Mouse (Mus musculus) left cerebral cortex, postnatal 25 days (tissue): ENCODE measurements around the gene Szrd1. TPM values are rescaled to one million over a fixed set of nuclear protein-coding genes. Genes with fewer than 3 reads are reported as not detected.

Experiments used
- DNase-seq, 2 experiments: peaks; one replicate each; pipeline ENCODE4 v3.0.0; 2022; ENCODE audit warnings: low spot score in 2 of 2, mixed read lengths in 1 of 2
- intact Hi-C: fragments of 180-260 bp; cut with DNase I; formaldehyde crosslinking; loops from one replicate; pipeline ENCODE4 v1.15.1; 2025
- total RNA-seq, 2 experiments: library from RNA; stranded (reverse); gene quantifications; 2 replicates each; pipeline ENCODE4 v1.2.3; 2021

The Szrd1 gene
- total RNA-seq, 2 experiments from 2014 or later = 41.7 to 49.2 TPM

DNA sequence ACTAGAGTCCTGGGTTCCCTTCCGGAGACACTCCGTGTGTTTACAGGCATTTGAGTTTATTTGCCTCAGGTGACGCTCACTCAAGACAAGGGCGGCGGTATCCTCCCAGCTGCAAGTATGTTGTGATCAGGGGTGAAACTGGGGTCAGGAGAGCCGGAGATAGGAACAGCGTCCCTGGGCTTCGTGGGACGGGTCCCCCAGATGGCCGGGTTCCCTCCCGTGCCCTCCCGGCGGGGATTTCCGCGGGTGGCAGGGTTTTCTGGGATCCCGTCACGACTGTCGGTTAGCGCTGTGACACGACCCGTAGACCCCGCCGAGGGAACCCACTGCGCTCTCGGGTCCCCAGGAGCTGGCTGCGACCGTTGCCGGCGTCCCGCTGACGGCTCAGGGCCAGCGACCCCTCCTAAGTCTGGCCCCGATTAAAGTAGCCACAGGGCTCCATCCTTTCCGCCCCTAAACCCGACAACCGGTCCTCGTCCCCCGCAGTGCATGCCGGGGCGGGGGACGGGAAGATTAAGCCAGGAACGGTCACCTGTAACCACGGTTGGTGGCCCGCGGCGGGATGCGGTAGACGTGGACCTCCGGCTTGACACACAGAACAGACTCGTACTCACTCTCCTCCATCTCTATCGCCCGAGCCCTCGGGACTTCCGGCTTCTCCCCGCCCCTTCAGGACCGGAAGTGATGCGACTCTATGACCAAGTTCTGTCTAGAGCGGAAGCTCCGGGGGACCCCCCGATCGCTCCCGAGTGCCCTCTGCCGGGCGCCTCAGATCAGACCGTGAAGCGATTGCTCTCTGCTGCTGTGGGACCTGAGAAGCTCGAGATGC, 61.7 kb downstream of the Szrd1 start, which contains the start of gene Necap2:
Necap2 (minus strand) TSS at position 677 of the 829 bp plus-strand sequence.
- intact Hi-C loops = loop anchor here (2.0 to 10.0 kb wide), 2 partner anchors 43 to 373 kb away; partner anchors contain the start of gene Rcc2

DNA sequence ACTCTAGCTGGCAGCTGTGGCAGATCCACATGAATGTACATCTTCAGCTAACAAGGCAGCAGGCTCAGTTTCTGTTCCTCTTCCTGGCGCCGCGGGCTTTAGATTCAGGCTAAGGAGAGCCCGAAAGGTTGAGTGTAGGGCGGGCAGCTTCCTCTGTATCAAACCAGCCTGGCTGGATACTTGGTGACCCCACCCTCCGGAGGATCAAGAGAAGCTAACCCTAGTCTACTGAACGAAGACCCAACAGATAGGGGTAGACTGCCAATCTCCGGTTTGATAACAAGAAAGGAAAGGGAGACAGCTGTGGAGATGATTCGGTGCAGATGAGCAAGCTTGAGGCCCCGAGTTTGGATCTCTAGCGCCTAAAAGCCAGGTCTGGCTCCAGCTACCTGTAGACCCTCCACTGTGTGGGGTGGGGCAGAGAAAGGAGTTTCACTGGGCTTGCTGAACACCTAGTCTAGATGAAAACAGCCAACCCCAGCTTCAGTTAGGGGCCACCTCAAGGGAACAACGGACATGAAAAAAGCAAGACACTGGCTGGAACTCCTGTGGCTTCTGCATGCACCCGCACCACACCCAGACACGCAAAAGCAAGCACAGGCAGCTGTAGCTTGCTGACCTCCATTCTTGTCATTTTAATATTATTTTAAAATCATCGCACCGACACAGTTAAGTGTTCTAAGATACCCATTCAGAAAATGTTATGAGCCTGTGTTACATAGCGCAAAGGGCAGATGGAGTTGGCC, 62.6 kb downstream of the Szrd1 start:
- intact Hi-C loops = loop anchor here (10.0 kb wide), 1 partner anchor 372 kb away; the partner anchor contains the start of gene Rcc2
- peak in 1 of 2 experiments; percentile 37 for DNase-seq

More for the DNA sequence above, 61.7 kb downstream of the Szrd1 start, which contains the start of gene Necap2:
- peak; percentile 94 to 97 for DNase-seq

DNA sequence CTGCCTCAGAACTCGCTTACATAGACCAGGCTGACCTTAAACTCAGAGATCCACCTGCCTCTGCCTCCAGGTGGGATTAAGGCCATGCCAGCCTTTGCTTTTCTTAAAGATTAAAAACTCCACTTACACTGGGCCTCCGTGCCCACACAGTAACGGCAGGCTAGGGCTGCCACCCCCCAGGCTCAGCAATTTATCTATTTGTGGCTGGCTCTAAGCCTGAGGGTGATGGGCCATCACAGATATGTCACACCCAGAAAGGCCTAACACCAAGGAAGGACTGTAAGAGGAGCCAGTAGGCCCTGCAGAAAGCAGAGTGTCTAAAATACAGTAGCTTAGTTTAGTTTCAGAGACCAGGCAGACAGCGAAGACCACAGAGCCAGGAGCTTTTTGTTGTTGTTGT, 65.5 kb downstream of the Szrd1 start:
- DNase-seq = no peak
- intact Hi-C loops = loop anchor here (10.0 kb wide), 1 partner anchor 369 kb away; the partner anchor contains the start of gene Rcc2

DNA sequence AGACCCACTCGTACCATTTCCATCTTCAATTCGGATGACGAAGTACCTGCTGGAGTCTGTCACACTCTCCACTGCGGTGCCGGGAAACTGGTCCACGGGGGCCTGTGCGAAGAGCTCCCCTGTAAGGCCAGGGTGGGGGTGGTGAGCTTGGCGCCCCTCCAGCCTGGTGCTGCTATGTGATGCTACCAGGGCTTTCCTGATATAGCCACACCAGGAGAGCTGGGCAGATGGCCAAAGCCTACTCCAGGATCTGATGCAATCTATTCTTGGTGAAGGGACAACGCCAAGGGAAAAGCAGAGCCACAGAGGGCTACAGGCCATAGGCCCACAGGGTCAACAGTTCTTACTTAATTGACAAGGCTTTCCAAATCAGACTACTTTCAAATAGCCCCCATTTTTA, 65.9 kb downstream of the Szrd1 start:
- DNase-seq = peak; percentile 70 to 92
- intact Hi-C loops = loop anchor here (10.0 kb wide), 1 partner anchor 369 kb away; the partner anchor contains the start of gene Rcc2

DNA sequence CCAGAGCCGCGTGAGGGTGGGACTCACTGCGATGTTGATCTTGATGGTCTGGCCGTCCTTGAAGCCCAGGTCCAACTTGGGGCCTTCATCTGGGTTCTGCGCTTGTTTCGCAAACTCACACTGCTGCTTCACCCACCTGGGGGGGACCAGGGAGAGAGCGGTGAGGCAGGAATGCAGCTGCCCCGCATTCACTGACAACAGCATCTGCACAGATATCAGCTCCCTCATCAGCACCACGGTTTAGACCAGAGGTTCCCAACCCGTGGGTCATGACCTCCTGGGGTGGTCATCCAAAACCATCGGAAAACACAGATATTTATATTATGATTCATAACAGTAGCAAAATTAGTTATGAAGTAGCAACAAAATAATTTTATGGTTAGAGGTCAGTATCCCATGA, 67.1 kb downstream of the Szrd1 start:
- intact Hi-C loops = loop anchor here (10.0 kb wide), 1 partner anchor 368 kb away; the partner anchor contains the start of gene Rcc2
- DNase-seq = no peak

DNA sequence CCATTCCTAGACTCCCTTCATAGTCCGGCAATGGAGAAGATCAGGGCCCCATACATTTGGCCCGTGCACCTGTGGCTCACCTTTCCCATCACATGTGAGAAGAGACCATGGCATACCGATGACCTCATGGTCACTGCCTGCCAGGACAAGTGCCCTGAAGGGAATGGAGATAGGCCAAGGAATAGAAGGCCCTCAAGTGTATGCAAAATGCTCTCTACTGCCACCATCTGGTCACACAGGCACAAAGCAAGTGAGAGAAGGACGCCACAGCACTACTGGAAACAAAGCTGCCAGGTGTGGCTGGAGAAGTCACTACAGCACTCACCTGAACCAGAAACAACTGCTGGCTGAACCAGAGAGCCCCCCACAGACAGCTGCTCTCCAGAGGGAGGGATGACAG, 69.8 kb downstream of the Szrd1 start:
- intact Hi-C loops = loop anchor here (10.0 kb wide), 1 partner anchor 365 kb away; the partner anchor contains the start of gene Rcc2
- DNase-seq = peak in 1 of 2 experiments; percentile 45

DNA sequence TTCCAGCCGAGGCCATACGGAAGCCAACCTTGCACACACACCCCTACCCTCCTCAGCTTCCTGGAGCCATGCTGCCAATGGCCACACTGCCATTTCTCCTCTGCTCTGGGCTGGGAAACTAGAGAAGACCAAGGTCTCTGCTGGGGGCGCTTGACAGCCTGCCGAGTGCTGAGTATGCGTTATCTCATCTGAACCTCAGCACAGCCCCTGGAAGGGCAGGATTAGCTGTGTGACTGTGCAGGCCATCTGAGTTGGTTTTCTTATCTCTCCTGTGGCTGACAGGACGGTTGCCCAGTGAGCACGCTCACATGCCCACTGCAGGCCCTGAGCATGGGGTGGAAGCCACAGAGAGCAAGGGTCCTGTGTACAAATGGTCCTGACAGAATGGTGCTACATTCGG, 70.9 kb downstream of the Szrd1 start:
- intact Hi-C loops = no loop called here
- no peak for DNase-seq

DNA sequence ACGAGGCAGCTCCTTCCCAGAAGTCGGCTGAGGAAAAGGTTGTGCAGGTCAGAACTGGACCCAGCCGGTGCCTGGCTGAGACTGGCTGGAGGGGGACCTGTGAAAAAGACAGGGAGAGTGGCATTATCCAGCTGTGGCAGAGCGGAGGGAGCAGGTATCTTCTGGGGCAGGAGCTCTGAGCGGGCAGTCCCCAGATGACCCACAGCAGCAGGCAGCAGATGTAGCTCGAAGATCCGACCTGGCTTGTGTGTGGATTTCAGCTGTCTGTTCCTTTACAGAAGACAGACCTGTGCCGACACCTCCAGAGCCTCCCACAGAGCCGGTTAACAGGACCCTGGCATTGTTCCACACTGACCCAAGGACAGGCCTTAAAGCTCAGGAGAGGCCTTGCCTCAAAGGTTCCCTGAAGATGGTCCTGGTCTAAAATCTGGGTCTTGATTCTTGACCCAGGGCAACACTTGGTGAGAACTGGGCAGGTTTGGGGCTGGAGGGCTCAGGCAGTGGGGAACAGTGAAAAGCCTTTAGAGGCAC, 72.0 kb downstream of the Szrd1 start:
- intact Hi-C loops = no loop called here
- DNase-seq = no peak

DNA sequence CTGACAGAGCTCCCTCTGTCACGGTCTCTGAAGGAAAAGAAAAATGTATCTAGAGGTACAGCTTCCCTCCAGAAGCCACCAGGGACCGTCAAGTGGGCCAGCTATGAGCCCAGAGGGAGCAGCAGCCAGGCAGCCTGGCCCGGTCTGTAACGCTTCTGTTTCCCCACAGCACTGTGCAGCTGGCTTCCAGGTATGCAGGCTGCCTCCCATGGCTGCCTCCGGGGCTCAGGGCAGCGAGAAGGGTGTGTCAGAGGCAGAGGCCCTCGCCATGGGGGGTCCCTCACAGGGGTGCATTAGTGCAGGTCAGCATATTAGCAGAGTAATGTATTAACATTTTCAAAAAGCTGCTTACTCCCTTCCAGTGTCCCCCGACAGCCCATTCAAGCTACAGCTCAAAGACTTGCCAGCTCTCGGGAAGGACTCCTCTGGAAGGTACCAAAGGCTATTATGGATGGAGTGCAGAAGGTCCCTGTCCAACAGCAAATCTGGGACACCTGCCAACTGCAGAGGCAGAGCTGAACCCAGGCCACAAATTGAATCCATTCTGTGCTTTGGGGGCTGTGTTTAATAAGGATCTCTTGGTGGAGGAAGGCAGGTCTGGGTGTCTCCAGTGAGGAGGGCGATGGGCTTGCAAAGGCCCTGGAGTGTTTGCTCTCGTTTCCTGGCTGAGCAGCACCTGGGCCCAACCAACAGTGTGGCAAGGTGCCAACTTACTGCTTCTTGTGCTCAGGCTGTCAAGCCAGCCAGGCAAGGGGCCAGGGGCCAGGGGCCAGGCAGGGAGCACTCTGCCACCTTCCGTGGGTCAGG, 72.7 kb downstream of the Szrd1 start:
- intact Hi-C loops = no loop called here
- no peak for DNase-seq

DNA sequence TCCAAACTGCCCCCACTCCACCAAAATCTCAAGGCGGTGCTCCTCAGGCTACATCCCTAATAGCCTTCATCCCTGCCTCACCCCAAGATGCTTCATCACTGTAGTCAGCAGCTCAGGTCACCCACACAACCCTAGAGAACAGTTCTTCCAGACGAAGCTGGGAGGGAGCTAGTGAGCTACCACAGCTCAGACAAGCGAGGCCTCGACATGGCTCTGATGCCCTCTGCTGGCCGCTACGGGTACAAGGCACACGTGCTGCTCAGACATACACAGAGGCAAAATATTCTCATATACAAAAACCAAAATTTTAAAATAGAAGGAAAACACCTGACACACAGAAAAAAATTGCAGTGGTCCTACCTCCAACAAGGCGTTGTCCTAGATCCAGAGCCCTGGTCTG, 74.5 kb downstream of the Szrd1 start:
- intact Hi-C loops = loop anchor here (1.0 kb wide), 1 partner anchor 21 kb away; no protein-coding TSS in a partner anchor
- DNase-seq = peak; percentile 82 to 89

DNA sequence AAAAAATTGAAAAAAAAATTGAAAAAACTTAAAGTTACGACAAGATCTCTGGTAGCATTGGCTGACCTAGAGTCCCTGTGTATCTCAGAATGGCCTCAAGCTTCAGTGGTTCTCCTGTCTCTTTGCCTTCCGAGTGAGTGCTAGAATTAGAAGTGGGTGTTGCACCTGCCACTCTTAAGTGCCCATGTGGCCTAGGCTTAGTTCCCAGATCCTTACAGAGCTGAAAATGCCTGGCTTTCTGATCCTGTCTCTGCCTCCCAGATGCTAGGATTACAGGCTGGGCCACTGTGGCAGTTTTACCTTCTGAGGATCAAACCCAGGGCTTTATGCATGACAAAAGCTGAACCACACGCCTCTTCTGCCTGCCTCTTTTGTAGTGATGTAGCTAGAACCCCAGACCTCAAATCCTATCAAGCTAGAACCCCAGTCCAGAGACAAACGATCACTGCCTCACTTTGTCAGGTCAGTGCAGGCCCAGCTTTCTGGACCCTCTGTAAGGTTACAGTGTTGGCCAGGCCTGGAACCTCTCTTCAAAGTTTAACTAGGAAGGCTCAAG, 75.4 kb downstream of the Szrd1 start:
- no peak for DNase-seq
- intact Hi-C loops = no loop called here

Other genes with a start within 250 kb of the Szrd1 start
- 10 to 100 TPM in 1 of 2 experiments, 1 to 10 TPM in 1; 9.5 to 12.1 TPM for gene Padi2, start 233.4 kb downstream of the Szrd1 start, total RNA-seq
- gene Sdhb, start 178.6 kb downstream of the Szrd1 start, total RNA-seq = 100 to 1,000 TPM; 187 to 191 TPM
- 100 to 1,000 TPM; 162 to 171 TPM for gene Atp13a2, start 152.9 kb downstream of the Szrd1 start, total RNA-seq
- 1 to 10 TPM; 4.4 to 4.5 TPM for gene Mfap2, start 129.4 kb downstream of the Szrd1 start, total RNA-seq
- 10 to 100 TPM; 51.4 to 62.7 TPM for gene Crocc, start 79.2 kb downstream of the Szrd1 start, total RNA-seq
- gene Necap2, start 61.4 kb downstream of the Szrd1 start, total RNA-seq = 10 to 100 TPM; 36.3 to 46.0 TPM
- gene Spata21, start 51.4 kb downstream of the Szrd1 start, total RNA-seq = under 1 TPM; 0.55 to 0.83 TPM
- 10 to 100 TPM; 31.4 to 32.3 TPM for gene Fbxo42, start 8.1 kb upstream of the Szrd1 start, total RNA-seq
- 1 to 10 TPM; 2.5 to 3.2 TPM for gene Rsg1, start 74.2 kb upstream of the Szrd1 start, total RNA-seq
- 10 to 100 TPM; 15.1 to 16.3 TPM for gene Arhgef19, start 99.7 kb upstream of the Szrd1 start, total RNA-seq
- gene Epha2, start 161.5 kb upstream of the Szrd1 start, total RNA-seq = 1 to 10 TPM in 1 of 2 experiments, under 1 TPM in 1; 0.82 to 1.2 TPM
- gene Fam131c, start 228.4 kb upstream of the Szrd1 start, total RNA-seq = 1 to 10 TPM; 3.1 to 3.5 TPM